In the genomic region with DNA sequence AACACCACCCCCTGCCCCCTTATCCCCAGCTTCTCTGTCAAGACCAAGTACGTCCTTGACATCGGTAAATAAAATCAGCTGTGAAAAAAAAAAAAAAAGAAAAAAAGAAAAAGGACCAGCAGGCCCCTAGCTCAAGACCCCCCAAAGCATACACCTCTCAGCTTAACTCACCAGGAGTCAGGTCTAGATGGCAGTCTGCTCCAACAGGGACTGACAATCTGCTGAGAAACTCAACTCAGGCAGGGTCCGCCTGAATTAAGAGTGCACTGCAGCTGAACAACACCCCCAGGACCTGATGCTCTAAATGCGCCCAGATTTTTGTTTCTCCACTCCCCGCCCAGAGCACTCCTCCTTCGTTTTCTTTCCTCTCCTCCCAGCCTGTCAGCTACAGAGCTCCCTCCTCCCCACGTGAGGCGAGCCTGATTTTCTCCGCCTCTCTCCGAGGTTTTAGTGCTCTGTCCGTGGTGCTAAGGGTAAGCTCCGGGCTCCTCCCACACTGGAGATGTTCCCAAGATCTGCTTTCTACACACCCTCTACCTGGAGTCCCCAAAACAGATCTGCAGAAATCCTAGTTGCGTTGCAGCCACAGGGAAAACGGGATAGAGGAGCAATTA, we compare ENCODE assay signal across 8 mouse cellular contexts.
DNase-seq lines count a peak whose midpoint lies in the region; ATAC-seq lines count a peak whose summit lies in the region.

No protein-coding gene starts in this region.

- peak overlapping the region; percentile 39 for H3K9ac ChIP-seq in forebrain, embryonic 16.5 days (replicated peaks; ENCODE audit: low read depth, low read length)
- peak overlapping the region; percentile 36 for H3K9ac ChIP-seq in midbrain, embryonic 15.5 days

- H3K4me3 ChIP-seq in forebrain, embryonic 16.5 days (replicated peaks; ENCODE audit: low read length): peak overlapping the region; percentile 40
- H3K4me3 ChIP-seq in midbrain, embryonic 15.5 days: peak overlapping the region; percentile 39

- no peaks in the 10 kb centered on the region for H3K36me3 ChIP-seq in forebrain, embryonic 16.5 days (ENCODE audit: control insufficient read depth, insufficient read depth)
- H3K36me3 ChIP-seq in midbrain, embryonic 15.5 days (replicated peaks): no peaks in the 10 kb centered on the region

- H3K4me1 ChIP-seq in forebrain, embryonic 16.5 days (replicated peaks; ENCODE audit: control insufficient read depth, insufficient read depth, low read length): peaks cover 7% of the 10 kb centered on the region; the same call in 1 of the 2 replicates
- H3K4me1 ChIP-seq in midbrain, embryonic 15.5 days: 0 out of 2 replicates have a peak, but pooled peaks cover 13% of the 10 kb centered on the region

- ATAC-seq in forebrain, embryonic 16.5 days: peak; percentile 86
- peak; percentile 83 for ATAC-seq in midbrain, embryonic 15.5 days (replicated peaks)
- no peak; the same call in 1 of the 2 replicates for ATAC-seq in megakaryocyte progenitor cell, adult 5-6 weeks (replicated peaks; ENCODE audit: poor library complexity)

- WGBS in forebrain, embryonic 16.5 days: 3% methylated on average over 14 of the region's 14 CpGs
- WGBS in midbrain, embryonic 15.5 days: 4% methylated on average over 14 of the region's 14 CpGs

- no peaks in the 10 kb centered on the region for H3K9me3 ChIP-seq in forebrain, embryonic 16.5 days (ENCODE audit: control insufficient read depth, low read length)
- no peaks in the 10 kb centered on the region for H3K9me3 ChIP-seq in midbrain, embryonic 15.5 days

- DNase-seq in adrenal gland, adult 2 months: peak; percentile 3
- no peak for DNase-seq in adrenal gland, adult 18-20 months (ENCODE audit: low spot score in 2 of 2)
- DNase-seq in R1 (ENCODE audit: low read depth, low spot score): peak; percentile 58
- DNase-seq in layer of hippocampus, postnatal 10 days (ENCODE audit: low spot score in 2 of 2): peak; percentile 23 to 39
- no peak for DNase-seq in B cell, adult 2 months

- no peak overlapping the region for H3K27ac ChIP-seq in forebrain, embryonic 16.5 days (ENCODE audit: low read length)
- no peak overlapping the region for H3K27ac ChIP-seq in midbrain, embryonic 15.5 days

- H3K4me2 ChIP-seq in forebrain, embryonic 16.5 days (ENCODE audit: low read length): peak overlapping the region; percentile 60
- peak overlapping the region; percentile 77 for H3K4me2 ChIP-seq in midbrain, embryonic 15.5 days

- no peaks in the 10 kb centered on the region for H3K27me3 ChIP-seq in forebrain, embryonic 16.5 days (replicated peaks; ENCODE audit: control insufficient read depth, insufficient read depth, low read length)
- no peaks in the 10 kb centered on the region for H3K27me3 ChIP-seq in midbrain, embryonic 15.5 days (replicated peaks)

Comparison
In these comparisons a context has a peak if more than half of its experiments do, and no peak if none do; other contexts are left out.
1. DNase-seq: peak in adrenal gland, adult 2 months (single experiment), R1 (single experiment) and layer of hippocampus, postnatal 10 days (2 of 2); none in adrenal gland, adult 18-20 months (0 of 2) and B cell, adult 2 months (0 of 2).